Mouse (Mus musculus): ENCODE measurements around the gene Vegfb. TPM values are rescaled to one million over a fixed set of nuclear protein-coding genes. Genes with fewer than 3 reads are reported as not detected.

Gene Vegfb
- 28.6 and 39.3 TPM in 2 replicates for polyA plus RNA-seq (2012; rRNA removed)

DNA sequence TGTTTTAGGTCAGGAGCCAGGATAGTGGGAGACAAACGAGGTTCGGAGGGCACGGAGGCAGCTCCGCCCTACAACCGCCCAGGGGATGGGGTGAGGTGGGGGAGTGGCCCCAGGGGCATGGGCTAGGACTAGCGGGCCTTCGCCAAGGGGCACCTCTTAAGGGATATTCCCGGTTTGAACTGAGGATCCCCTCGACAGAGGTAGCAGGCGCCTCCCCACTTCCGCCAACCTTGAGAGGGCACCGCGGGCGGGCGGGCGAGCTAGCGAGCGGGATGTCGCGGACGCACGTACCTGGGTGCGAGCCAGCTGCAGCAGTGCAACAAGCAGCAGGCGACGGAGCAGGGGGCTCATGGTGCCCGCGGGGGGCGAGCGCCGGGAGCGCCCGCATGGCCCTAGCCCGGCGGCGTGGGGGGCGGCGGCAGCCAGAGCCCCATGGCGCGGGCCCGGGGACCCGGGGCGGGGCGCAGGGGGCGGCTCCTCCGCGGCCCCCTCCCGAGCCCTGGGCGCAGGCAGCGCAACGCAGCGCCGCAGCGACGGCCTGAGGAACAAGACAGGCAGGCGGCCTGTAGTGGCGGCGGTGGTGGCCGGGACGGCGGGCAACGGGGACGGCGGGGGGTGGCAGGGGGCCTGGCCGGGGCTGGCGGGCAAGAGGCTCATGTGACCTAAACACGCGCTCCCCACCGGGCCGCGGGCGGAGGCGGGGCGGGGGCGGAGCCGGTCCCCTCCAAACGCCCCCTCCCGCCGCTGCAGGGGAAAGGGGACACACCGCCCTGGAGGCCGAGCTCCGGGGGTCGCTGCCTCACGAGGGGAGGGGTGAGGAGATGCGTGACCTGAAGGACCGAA, at the start of gene Vegfb:
TSS of gene Vegfb (minus strand) at position 591 of the 843 bp plus-strand sequence.
- TF ChIP-seq POLR2A (IDR thresholded peaks at IDR 0.05; ENCODE audit: borderline replicate concordance, extremely low read depth, insufficient read depth, insufficient read length, poor library complexity, severe bottlenecking) (peak; percentile 48; the same call in 1 of the 2 replicates), CTCF (IDR thresholded peaks at IDR 0.05; ENCODE audit: borderline replicate concordance, extremely low read depth, insufficient read depth, insufficient read length) (no peak)
- DNase-seq (ENCODE audit: low read depth), result peak; percentile 69

DNA sequence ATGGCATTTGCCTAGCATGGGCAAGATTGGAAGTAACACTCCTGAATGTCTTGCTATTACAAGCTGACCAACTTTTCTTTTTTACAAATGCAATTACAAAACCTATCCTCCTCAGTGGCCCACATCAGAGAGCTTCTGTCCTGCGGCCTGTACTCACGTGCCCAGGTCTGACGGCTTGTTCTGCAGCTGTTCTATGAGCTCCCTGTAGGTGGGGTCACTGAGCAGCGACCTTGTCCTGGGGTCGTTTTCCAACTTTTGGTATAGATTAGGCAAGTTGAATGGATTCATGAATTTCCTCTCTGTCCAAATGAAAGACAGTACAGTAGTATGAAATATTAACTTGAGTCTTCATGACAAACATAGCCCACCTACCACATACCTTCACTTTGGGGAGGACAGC, 46.6 kb upstream of the Vegfb start:
- TF ChIP-seq POLR2A (IDR thresholded peaks at IDR 0.05; ENCODE audit: borderline replicate concordance, extremely low read depth, insufficient read depth, insufficient read length, poor library complexity, severe bottlenecking), result no peak
- no peak for TF ChIP-seq CTCF (IDR thresholded peaks at IDR 0.05; ENCODE audit: borderline replicate concordance, extremely low read depth, insufficient read depth, insufficient read length)
- DNase-seq (ENCODE audit: low read depth), result no peak

GRCm38 (mm10) chr19:7029531-7029930, 42.1 kb upstream of the Vegfb start:
- no peak for DNase-seq (ENCODE audit: low read depth)
- TF ChIP-seq CTCF (IDR thresholded peaks at IDR 0.05; ENCODE audit: borderline replicate concordance, extremely low read depth, insufficient read depth, insufficient read length) (no peak), POLR2A (IDR thresholded peaks at IDR 0.05; ENCODE audit: borderline replicate concordance, extremely low read depth, insufficient read depth, insufficient read length, poor library complexity, severe bottlenecking) (no peak)

DNA sequence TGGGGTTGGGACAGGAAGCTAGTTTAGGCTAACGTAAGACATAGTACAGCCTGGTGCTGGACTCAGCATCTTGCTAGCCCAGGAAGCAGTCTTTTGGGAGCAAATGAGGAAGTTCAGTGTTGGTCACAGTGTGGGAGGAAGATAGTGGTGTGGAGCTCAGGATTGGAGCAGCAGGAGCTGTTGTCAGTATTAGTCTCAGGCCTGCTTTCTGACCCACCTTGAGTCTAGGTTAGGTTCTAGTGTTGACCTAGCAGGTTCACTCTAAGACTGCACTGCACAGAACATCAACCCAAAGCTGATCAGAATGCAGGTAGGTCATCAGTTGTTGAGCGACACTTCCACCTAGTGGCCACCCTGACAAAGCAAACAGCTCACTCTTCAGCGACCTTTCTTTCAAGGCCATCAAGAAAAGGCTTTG, 32.8 kb upstream of the Vegfb start:
- peak; percentile 74 for DNase-seq (ENCODE audit: low read depth)
- TF ChIP-seq POLR2A (IDR thresholded peaks at IDR 0.05; ENCODE audit: borderline replicate concordance, extremely low read depth, insufficient read depth, insufficient read length, poor library complexity, severe bottlenecking) (no peak), CTCF (IDR thresholded peaks at IDR 0.05; ENCODE audit: borderline replicate concordance, extremely low read depth, insufficient read depth, insufficient read length) (peak; percentile 75)

GRCm38 (mm10) chr19:7019191-7019590, 31.7 kb upstream of the Vegfb start, which contains the start of gene Fermt3:
TSS of gene Fermt3 (minus strand) at chr19:7019469.
- no peak for TF ChIP-seq POLR2A (IDR thresholded peaks at IDR 0.05; ENCODE audit: borderline replicate concordance, extremely low read depth, insufficient read depth, insufficient read length, poor library complexity, severe bottlenecking)
- no peak for TF ChIP-seq CTCF (IDR thresholded peaks at IDR 0.05; ENCODE audit: borderline replicate concordance, extremely low read depth, insufficient read depth, insufficient read length)
- no peak for DNase-seq (ENCODE audit: low read depth)

DNA sequence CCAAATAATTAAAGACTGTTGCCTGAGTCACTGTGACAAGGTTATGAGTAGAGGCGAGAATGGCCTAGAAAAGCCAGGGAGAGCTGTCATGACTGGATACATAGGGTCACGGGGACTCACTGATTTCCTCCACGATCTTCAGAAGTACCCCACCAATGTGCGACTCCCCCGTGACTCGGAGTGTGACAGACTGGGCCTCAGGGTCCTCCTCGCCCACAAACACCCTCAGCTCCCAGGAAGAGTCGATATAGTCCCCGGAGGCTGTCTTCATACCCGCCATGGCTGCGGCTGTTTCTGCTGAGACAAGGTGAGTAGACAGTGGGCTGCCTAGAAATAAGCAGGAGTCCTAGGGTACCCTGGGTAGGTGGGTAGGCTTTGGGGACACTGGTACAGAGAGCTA, 31.1 kb upstream of the Vegfb start:
- no peak for TF ChIP-seq CTCF (IDR thresholded peaks at IDR 0.05; ENCODE audit: borderline replicate concordance, extremely low read depth, insufficient read depth, insufficient read length)
- no peak for TF ChIP-seq POLR2A (IDR thresholded peaks at IDR 0.05; ENCODE audit: borderline replicate concordance, extremely low read depth, insufficient read depth, insufficient read length, poor library complexity, severe bottlenecking)
- DNase-seq (ENCODE audit: low read depth), result no peak

- DNase-seq (ENCODE audit: low read depth), result no peak
- TF ChIP-seq CTCF (IDR thresholded peaks at IDR 0.05; ENCODE audit: borderline replicate concordance, extremely low read depth, insufficient read depth, insufficient read length), result no peak
- no peak for TF ChIP-seq POLR2A (IDR thresholded peaks at IDR 0.05; ENCODE audit: borderline replicate concordance, extremely low read depth, insufficient read depth, insufficient read length, poor library complexity, severe bottlenecking)
These were observed 30.3 kb upstream of the Vegfb start for GRCm38 (mm10) chr19:7017541-7018457.

DNA sequence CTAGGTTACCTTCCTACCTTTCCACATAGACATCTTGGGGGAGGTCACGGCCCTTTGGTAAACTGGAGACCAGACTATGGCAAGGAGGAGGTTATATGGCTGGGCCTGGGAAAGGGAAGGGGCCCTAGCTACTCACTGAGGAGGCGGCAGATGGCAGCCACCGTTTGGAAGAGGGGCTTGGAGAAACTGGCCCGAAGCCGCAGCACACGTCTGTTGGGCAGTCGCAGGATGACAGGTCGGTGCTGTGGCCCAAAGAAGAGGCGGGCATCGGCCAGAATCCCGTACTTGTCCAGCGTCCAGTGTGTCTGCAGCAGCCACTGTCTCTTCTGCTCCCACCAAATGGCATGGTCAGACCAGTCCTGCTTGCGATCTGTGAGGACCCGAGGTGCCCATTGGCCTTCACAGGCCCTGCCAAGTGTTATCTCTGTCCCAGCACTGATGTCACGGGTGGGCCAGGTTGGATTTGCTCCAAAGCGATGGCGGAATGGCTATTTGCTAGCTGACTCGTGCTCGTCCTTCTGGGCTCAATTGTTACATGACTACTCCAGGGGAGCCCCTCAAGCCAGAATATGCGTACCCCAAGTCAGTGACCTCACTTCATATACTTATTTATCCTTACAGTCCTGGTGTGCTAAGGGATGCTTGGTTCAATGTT, 27.2 kb upstream of the Vegfb start:
- TF ChIP-seq CTCF (IDR thresholded peaks at IDR 0.05; ENCODE audit: borderline replicate concordance, extremely low read depth, insufficient read depth, insufficient read length) (no peak), POLR2A (IDR thresholded peaks at IDR 0.05; ENCODE audit: borderline replicate concordance, extremely low read depth, insufficient read depth, insufficient read length, poor library complexity, severe bottlenecking) (no peak)
- no peak for DNase-seq (ENCODE audit: low read depth)

- TF ChIP-seq POLR2A (IDR thresholded peaks at IDR 0.05; ENCODE audit: borderline replicate concordance, extremely low read depth, insufficient read depth, insufficient read length, poor library complexity, severe bottlenecking), result no peak
- TF ChIP-seq CTCF (IDR thresholded peaks at IDR 0.05; ENCODE audit: borderline replicate concordance, extremely low read depth, insufficient read depth, insufficient read length), result no peak
- no peak for DNase-seq (ENCODE audit: low read depth)
These were observed 26.5 kb upstream of the Vegfb start for GRCm38 (mm10) chr19:7013984-7014383.

- TF ChIP-seq CTCF (IDR thresholded peaks at IDR 0.05; ENCODE audit: borderline replicate concordance, extremely low read depth, insufficient read depth, insufficient read length), result no peak
- TF ChIP-seq POLR2A (IDR thresholded peaks at IDR 0.05; ENCODE audit: borderline replicate concordance, extremely low read depth, insufficient read depth, insufficient read length, poor library complexity, severe bottlenecking), result no peak
- DNase-seq (ENCODE audit: low read depth), result no peak
These were observed 25.0 kb upstream of the Vegfb start for GRCm38 (mm10) chr19:7012426-7012825.
